Mouse (Mus musculus): ENCODE data around the gene Cmc1. TPM values are rescaled to one million over a fixed set of nuclear protein-coding genes. Genes with fewer than 3 reads are reported as not detected.

Cmc1 gene
- polyA plus RNA-seq, 1 experiment from 2014 or later, result 44.3 TPM

- Histone ChIP-seq H3K4me2 (no peak overlapping the region), H3K9me3 (replicated peaks) (no peaks in the 10 kb centered on the region), H3K27me3 (replicated peaks) (no peaks in the 10 kb centered on the region), H3K4me1 (replicated peaks) (no peaks in the 10 kb centered on the region), H3K27ac (ENCODE audit: poor library complexity, severe bottlenecking) (no peak overlapping the region), H3K36me3 (no peaks in the 10 kb centered on the region), H3K4me3 (no peak overlapping the region), H3K9ac (no peak overlapping the region)
- ATAC-seq (ENCODE audit: insufficient number of reproducible peaks, low FRiP score), result no peak
- WGBS, result 73% methylated on average over 1 of the region's 1 CpGs
Observed at GRCm38 (mm10) chr9:118030252-118030651, 119.7 kb downstream of the Cmc1 start.

GRCm38 (mm10) chr9:118029490-118029889, 120.5 kb downstream of the Cmc1 start:
- 40% methylated on average over 4 of the region's 4 CpGs for WGBS
- no peak overlapping the region for H3K4me2 ChIP-seq
- H3K27me3 ChIP-seq (replicated peaks), result no peaks in the 10 kb centered on the region
- H3K36me3 ChIP-seq, result no peaks in the 10 kb centered on the region
- H3K4me1 ChIP-seq (replicated peaks), result no peaks in the 10 kb centered on the region
- no peak overlapping the region for H3K4me3 ChIP-seq
- H3K27ac ChIP-seq (ENCODE audit: poor library complexity, severe bottlenecking), result no peak overlapping the region
- no peak for ATAC-seq (ENCODE audit: insufficient number of reproducible peaks, low FRiP score)
- H3K9me3 ChIP-seq (replicated peaks), result no peaks in the 10 kb centered on the region
- H3K9ac ChIP-seq, result no peak overlapping the region

- Histone ChIP-seq H3K36me3 (no peaks in the 10 kb centered on the region), H3K9me3 (replicated peaks) (0 out of 2 replicates have a peak, but pooled peaks cover 4% of the 10 kb centered on the region), H3K27me3 (replicated peaks) (no peaks in the 10 kb centered on the region), H3K27ac (ENCODE audit: poor library complexity, severe bottlenecking) (no peak overlapping the region), H3K4me3 (no peak overlapping the region), H3K4me2 (no peak overlapping the region), H3K9ac (no peak overlapping the region), H3K4me1 (replicated peaks) (no peaks in the 10 kb centered on the region)
- ATAC-seq (ENCODE audit: insufficient number of reproducible peaks, low FRiP score), result no peak
- 62% methylated on average over 2 of the region's 2 CpGs for WGBS
Observed at GRCm38 (mm10) chr9:118024966-118025365, 125.0 kb downstream of the Cmc1 start.

Other genes with a start within 250 kb of the Cmc1 start
- 72.2 and 73.3 TPM in 2 replicates for gene Azi2, start 109.7 kb downstream of the Cmc1 start, polyA plus RNA-seq (2016; fragmentation: Nextera tagmentation; extraction: Ambion mirVana)

Measured in heart, embryonic 12.5 days (tissue).